Mouse (Mus musculus): ENCODE measurements at regions not wholly inside any gene's neighbourhood (a gene's known extent, or its start where the extent isn't known, plus 50 kb on each side); places are given as distances from the start of the nearest gene placed in this dataset.
"Not testable (repeated sequence)": the region's sequence is repeated elsewhere in the genome, so short reads cannot be mapped to it uniquely, and the experiment has no call there.

- H3K4me1 ChIP-seq (replicated peaks) = no peaks in the 10 kb centered on the region
- H3K27ac ChIP-seq = no peak overlapping the region
- peaks cover 54% of the 10 kb centered on the region for H3K9me3 ChIP-seq
- no peak overlapping the region for H3K9ac ChIP-seq (replicated peaks)
- no peak overlapping the region for H3K4me2 ChIP-seq (replicated peaks)
- H3K36me3 ChIP-seq = no peaks in the 10 kb centered on the region
- H3K27me3 ChIP-seq = no peaks in the 10 kb centered on the region
- no peak for ATAC-seq
- no peak overlapping the region for H3K4me3 ChIP-seq (replicated peaks)
- WGBS = 75% methylated on average over 4 of the region's 4 CpGs
Measured at GRCm38 (mm10) chr12:19125541-19125940, 611.2 kb downstream of the 5730507C01Rik start.

DNA sequence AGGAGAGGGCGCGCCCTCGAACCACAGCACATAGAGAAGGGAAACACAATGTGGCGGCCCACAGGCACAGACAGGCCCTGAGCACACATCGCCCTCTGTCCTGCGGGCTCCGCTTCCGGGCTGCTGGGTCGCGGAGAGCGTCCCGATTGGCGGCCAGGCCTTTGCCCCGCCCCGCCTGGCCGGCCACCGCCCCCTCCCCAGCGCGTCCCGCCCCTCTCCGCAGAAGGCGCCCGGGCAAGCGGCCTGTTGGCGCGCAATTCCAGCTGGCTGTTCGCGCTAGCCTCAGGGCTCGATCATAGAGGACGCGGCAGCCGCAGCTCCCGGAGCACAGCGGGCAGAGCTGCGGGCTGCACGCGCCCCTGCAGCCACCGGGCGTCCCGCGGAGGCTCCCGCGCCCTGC is 661.3 kb downstream of the 5730507C01Rik start:
- H3K4me3 ChIP-seq (replicated peaks) = no peak overlapping the region
- H3K27me3 ChIP-seq = no peaks in the 10 kb centered on the region
- H3K9ac ChIP-seq (replicated peaks) = no peak overlapping the region
- no peaks in the 10 kb centered on the region for H3K36me3 ChIP-seq
- ATAC-seq = no peak
- peaks cover 31% of the 10 kb centered on the region for H3K9me3 ChIP-seq
- no peak overlapping the region for H3K27ac ChIP-seq
- H3K4me1 ChIP-seq (replicated peaks) = no peaks in the 10 kb centered on the region
- no peak overlapping the region for H3K4me2 ChIP-seq (replicated peaks)
- WGBS = 25% methylated on average over 41 of the region's 43 CpGs

DNA sequence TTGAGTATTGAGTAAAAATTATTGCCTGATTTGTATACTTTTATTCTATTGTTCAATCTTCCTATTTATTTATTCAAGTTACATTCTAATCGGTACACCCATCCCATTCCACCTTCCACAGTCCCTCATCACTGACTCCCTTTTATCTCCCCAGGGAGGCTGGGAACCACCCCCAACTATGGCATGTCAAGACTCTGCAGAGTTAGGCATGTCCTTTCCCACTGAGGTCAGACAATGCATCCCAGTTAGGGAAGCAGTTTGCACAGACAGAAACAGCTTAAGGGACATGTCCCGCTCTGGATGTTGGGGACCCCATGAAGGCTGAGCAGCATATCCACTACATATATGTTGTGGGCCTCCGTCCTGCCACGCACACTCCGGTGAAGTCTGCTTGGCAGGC is 678.1 kb downstream of the 5730507C01Rik start:
- ATAC-seq = no peak
- Histone ChIP-seq H3K4me2 (replicated peaks) (no peak overlapping the region), H3K27me3 (no peaks in the 10 kb centered on the region), H3K4me3 (replicated peaks) (no peak overlapping the region), H3K9ac (replicated peaks) (no peak overlapping the region), H3K27ac (no peak overlapping the region), H3K9me3 (peaks cover 23% of the 10 kb centered on the region), H3K4me1 (replicated peaks) (no peaks in the 10 kb centered on the region), H3K36me3 (no peaks in the 10 kb centered on the region)
- 92% methylated on average over 5 of the region's 5 CpGs for WGBS

- not testable (repeated sequence) for H3K4me2 ChIP-seq (replicated peaks); H3K36me3 ChIP-seq; H3K27ac ChIP-seq; H3K9ac ChIP-seq (replicated peaks); ATAC-seq; H3K27me3 ChIP-seq; H3K4me1 ChIP-seq (replicated peaks); H3K4me3 ChIP-seq (replicated peaks)
- peaks cover 23% of the 10 kb centered on the region for H3K9me3 ChIP-seq
- WGBS = 85% methylated on average over 3 of the region's 3 CpGs
Measured at GRCm38 (mm10) chr12:19193041-19193440, 678.7 kb downstream of the 5730507C01Rik start.

- H3K9ac ChIP-seq (replicated peaks); H3K27ac ChIP-seq; H3K4me1 ChIP-seq (replicated peaks); ATAC-seq; H3K36me3 ChIP-seq; H3K27me3 ChIP-seq; H3K4me2 ChIP-seq (replicated peaks); H3K4me3 ChIP-seq (replicated peaks); H3K9me3 ChIP-seq: not testable (repeated sequence)
- WGBS = 80% methylated on average over 1 of the region's 1 CpGs
Measured at GRCm38 (mm10) chr12:19223996-19224395, 709.7 kb downstream of the 5730507C01Rik start.

DNA sequence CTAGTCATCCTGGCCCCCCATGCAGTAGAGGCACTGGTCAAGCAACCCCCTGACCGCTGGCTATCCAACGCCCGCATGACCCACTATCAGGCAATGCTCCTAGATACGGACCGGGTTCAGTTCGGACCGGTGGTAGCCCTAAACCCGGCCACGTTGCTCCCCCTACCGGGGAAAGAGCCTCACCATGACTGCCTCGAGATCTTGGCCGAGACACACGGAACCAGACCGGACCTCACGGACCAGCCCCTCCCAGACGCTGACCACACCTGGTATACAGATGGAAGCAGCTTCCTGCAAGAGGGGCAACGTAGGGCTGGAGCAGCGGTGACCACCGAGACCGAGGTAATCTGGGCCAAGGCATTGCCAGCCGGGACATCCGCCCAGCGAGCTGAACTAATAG is 707.6 kb upstream of the Gm21863 start:
- 91% methylated on average over 22 of the region's 23 CpGs for WGBS
- H3K27me3 ChIP-seq; H3K4me2 ChIP-seq (replicated peaks); H3K36me3 ChIP-seq; H3K4me3 ChIP-seq (replicated peaks); H3K9ac ChIP-seq (replicated peaks); H3K4me1 ChIP-seq (replicated peaks); H3K27ac ChIP-seq; ATAC-seq: not testable (repeated sequence)
- H3K9me3 ChIP-seq = peaks cover 15% of the 10 kb centered on the region

GRCm38 (mm10) chr12:19288271-19288890 is 665.9 kb upstream of the Gm21863 start:
- not testable (repeated sequence) for H3K27ac ChIP-seq; H3K4me1 ChIP-seq (replicated peaks); H3K9me3 ChIP-seq; ATAC-seq; H3K27me3 ChIP-seq; H3K36me3 ChIP-seq; H3K9ac ChIP-seq (replicated peaks)
- H3K4me2 ChIP-seq (replicated peaks) = peak overlapping the region; percentile 37
- H3K4me3 ChIP-seq (replicated peaks) = peak overlapping the region; percentile 34
- WGBS = 11% methylated on average over 66 of the region's 75 CpGs

DNA sequence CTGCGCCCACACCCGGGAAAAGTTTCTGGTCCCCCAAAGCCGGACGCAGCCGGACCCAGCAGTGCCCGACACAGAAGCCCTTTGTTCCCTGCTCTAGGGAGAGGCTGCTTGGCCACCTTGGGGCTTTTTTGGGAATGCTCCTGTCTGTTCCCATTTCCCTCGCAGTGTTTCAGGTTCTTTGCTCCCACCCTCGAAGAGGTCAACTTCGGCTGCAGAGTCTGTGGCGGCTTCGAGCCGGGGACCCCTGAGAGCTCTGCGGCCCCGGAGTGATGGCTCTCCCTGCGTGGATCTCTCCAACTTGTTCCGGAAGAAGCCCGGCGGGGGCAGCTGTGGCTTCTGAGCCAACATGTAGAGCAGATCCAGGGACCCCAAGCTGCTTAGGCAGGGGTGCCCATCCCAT is 665.3 kb upstream of the Gm21863 start:
- ATAC-seq = not testable (repeated sequence)
- peak overlapping the region; percentile 37 for H3K4me2 ChIP-seq (replicated peaks)

DNA sequence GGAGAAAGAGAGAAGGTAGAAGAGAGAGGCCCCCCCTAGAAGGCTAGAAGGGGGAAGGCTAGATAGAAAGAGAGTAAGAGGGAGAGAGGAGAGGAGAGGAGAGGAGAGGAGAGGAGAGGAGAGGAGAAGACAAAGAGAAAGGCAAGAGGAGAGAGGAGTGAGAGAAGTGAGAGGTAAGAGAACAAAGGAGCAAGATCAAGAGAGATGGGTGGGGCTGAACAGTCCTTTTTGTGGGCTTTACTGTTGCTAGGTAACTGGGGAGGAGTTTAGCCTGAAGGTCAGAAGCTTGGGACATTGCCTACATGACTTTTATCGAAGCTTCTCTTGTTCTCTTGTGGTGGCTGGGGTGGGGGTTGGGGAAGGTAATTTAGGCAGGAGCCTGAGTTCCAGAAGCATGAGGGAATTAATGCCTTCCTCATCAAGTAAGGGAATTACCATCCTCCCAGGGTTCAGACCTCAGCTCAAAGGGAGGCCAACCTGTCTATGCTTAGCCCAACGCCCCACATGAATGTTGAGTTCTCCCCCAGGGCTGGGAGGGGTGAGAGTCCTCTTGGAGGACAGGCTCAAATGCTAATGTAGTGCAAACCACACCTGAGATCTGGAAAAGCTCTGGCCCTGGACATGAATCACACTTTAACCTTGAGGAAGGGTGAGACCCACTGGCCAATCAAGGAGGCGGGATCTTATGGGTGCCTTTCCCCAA is 662.1 kb upstream of the Gm21863 start:
- H3K4me2 ChIP-seq (replicated peaks); H3K9ac ChIP-seq (replicated peaks); H3K4me3 ChIP-seq (replicated peaks); H3K9me3 ChIP-seq; H3K36me3 ChIP-seq; H3K27ac ChIP-seq; H3K27me3 ChIP-seq; ATAC-seq; H3K4me1 ChIP-seq (replicated peaks): not testable (repeated sequence)
- 91% methylated on average over 3 of the region's 3 CpGs for WGBS

More for the DNA sequence above, 665.3 kb upstream of the Gm21863 start:
- WGBS = 56% methylated on average over 18 of the region's 18 CpGs
- peak overlapping the region; percentile 34 for H3K4me3 ChIP-seq (replicated peaks)
- not testable (repeated sequence) for H3K4me1 ChIP-seq (replicated peaks); H3K27me3 ChIP-seq; H3K36me3 ChIP-seq; H3K9me3 ChIP-seq; H3K27ac ChIP-seq; H3K9ac ChIP-seq (replicated peaks)

Data from midbrain, embryonic 13.5 days (tissue).